Mouse (Mus musculus): ENCODE data around the gene Arl13a.

- TF ChIP-seq CTCF (IDR thresholded peaks at IDR 0.05; ENCODE audit: insufficient read depth, low read depth, low read length) = no peak
- no peak for TF ChIP-seq POLR2A (IDR thresholded peaks at IDR 0.05; ENCODE audit: insufficient read depth, low read depth, low read length)
Measured at GRCm38 (mm10) chrX:134221856-134222255, 34.6 kb downstream of the Arl13a start, which contains the start of gene Nox1.

Measured in olfactory bulb, adult 2 months (tissue).